Mouse (Mus musculus): ENCODE results near the gene Gm17359. TPM values are rescaled to one million over a fixed set of nuclear protein-coding genes. Genes with fewer than 3 reads are reported as not detected.

Gm17359 gene
- polyA plus RNA-seq (2012; rRNA removed), result not detected in 2 replicates
- polyA plus RNA-seq (2014; fragmentation: Nextera tagmentation; extraction: Ambion mirVana), result not detected in 2 replicates

GRCm38 (mm10) chr3:79336044-79336766 lies at the start of gene Gm17359:
Gm17359 (plus strand) TSS chr3:79336661.
- no peaks in the 10 kb centered on the region for H3K27me3 ChIP-seq (ENCODE audit: control insufficient read depth, insufficient read depth, low read length)
- 21% methylated on average over 8 of the region's 8 CpGs for WGBS (ENCODE audit: insufficient replicate concordance)

GRCm38 (mm10) chr3:79287108-79287576 lies 49.3 kb upstream of the Gm17359 start:
- Histone ChIP-seq H3K9ac (replicated peaks) (peak overlapping the region; percentile 54), H3K4me1 (replicated peaks; ENCODE audit: control insufficient read depth in 2 of 2, insufficient read depth in 2 of 2, low read length in 1 of 2) (peaks cover 0 to 15% of the 10 kb centered on the region in 2 experiments; a peak in 2 of 4 replicates), H3K4me2 (ENCODE audit: low read depth) (peak overlapping the region; percentile 85), H3K9me3 (ENCODE audit: control insufficient read depth, low read length) (no peaks in the 10 kb centered on the region), H3K27me3 (ENCODE audit: control insufficient read depth, insufficient read depth, low read length) (peaks cover 40% of the 10 kb centered on the region), H3K4me3 (ENCODE audit: insufficient read depth in 1 of 2, low read depth in 2 of 2, low read length in 2 of 2) (peak overlapping the region; percentile 65 to 76), H3K36me3 (replicated peaks; ENCODE audit: control insufficient read depth, insufficient read depth, low read depth) (no peaks in the 10 kb centered on the region), H3K27ac (no peak overlapping the region; the same call in 1 of the 2 replicates)
- no peak for TF ChIP-seq CTCF (IDR thresholded peaks at IDR 0.05; ENCODE audit: low read depth)
- no peak for TF ChIP-seq EP300 (IDR thresholded peaks at IDR 0.05; ENCODE audit: low read depth)
- ATAC-seq (ENCODE audit: insufficient read depth) (peak; percentile 95), DNase-seq (ENCODE audit: low read depth in 3 of 3, low spot score in 3 of 3) (peak; percentile 56 to 75 (median 69))
- WGBS (ENCODE audit: insufficient replicate concordance), result under 1% methylated on average over 54 of the region's 60 CpGs

More at GRCm38 (mm10) chr3:79336044-79336766, at the start of gene Gm17359:
- H3K27ac ChIP-seq, result no peak within 1 kb of the TSS
- no peak within 1 kb of the TSS for H3K9ac ChIP-seq (replicated peaks)
- H3K4me1 ChIP-seq (replicated peaks; ENCODE audit: control insufficient read depth in 2 of 2, insufficient read depth in 2 of 2, low read length in 1 of 2), result peaks cover 0 to 6% of the 10 kb centered on the region in 2 experiments; a peak in 2 of 4 replicates
- no peaks in the 10 kb centered on the region for H3K9me3 ChIP-seq (ENCODE audit: control insufficient read depth, low read length)
- H3K4me3 ChIP-seq (ENCODE audit: insufficient read depth in 1 of 2, low read depth in 2 of 2, low read length in 2 of 2), result no peak within 1 kb of the TSS
- no peak within 1 kb of the TSS for H3K4me2 ChIP-seq (ENCODE audit: low read depth)
- no peak for ATAC-seq (ENCODE audit: insufficient read depth)
- H3K36me3 ChIP-seq (replicated peaks; ENCODE audit: control insufficient read depth, insufficient read depth, low read depth), result no peaks in the 10 kb centered on the region
- no peak for TF ChIP-seq EP300 (IDR thresholded peaks at IDR 0.05; ENCODE audit: low read depth)
- TF ChIP-seq CTCF (IDR thresholded peaks at IDR 0.05; ENCODE audit: low read depth), result no peak
- DNase-seq (ENCODE audit: low read depth in 3 of 3, low spot score in 3 of 3), result no peak

GRCm38 (mm10) chr3:79287699-79288458 lies 48.6 kb upstream of the Gm17359 start:
- Histone ChIP-seq H3K4me3 (ENCODE audit: insufficient read depth in 1 of 2, low read depth in 2 of 2, low read length in 2 of 2) (peak overlapping the region; percentile 57 to 76), H3K27ac (no peak overlapping the region), H3K4me2 (ENCODE audit: low read depth) (peak overlapping the region; percentile 85), H3K27me3 (ENCODE audit: control insufficient read depth, insufficient read depth, low read length) (peaks cover 40% of the 10 kb centered on the region), H3K36me3 (replicated peaks; ENCODE audit: control insufficient read depth, insufficient read depth, low read depth) (no peaks in the 10 kb centered on the region), H3K9ac (replicated peaks) (no peak overlapping the region), H3K4me1 (replicated peaks; ENCODE audit: control insufficient read depth in 2 of 2, insufficient read depth in 2 of 2, low read length in 1 of 2) (peaks cover 0 to 15% of the 10 kb centered on the region in 2 experiments; a peak in 2 of 4 replicates), H3K9me3 (ENCODE audit: control insufficient read depth, low read length) (no peaks in the 10 kb centered on the region)
- WGBS (ENCODE audit: insufficient replicate concordance), result 5% methylated on average over 17 of the region's 17 CpGs
- ATAC-seq (ENCODE audit: insufficient read depth) (no peak), DNase-seq (ENCODE audit: low read depth in 3 of 3, low spot score in 3 of 3) (no peak)
- TF ChIP-seq CTCF (IDR thresholded peaks at IDR 0.05; ENCODE audit: low read depth) (no peak), EP300 (IDR thresholded peaks at IDR 0.05; ENCODE audit: low read depth) (no peak)

GRCm38 (mm10) chr3:79289050-79289449 lies 47.4 kb upstream of the Gm17359 start:
- DNase-seq (ENCODE audit: low read depth in 3 of 3, low spot score in 3 of 3) (no peak), ATAC-seq (ENCODE audit: insufficient read depth) (no peak)
- no peak overlapping the region for H3K27ac ChIP-seq
- no peaks in the 10 kb centered on the region for H3K9me3 ChIP-seq (ENCODE audit: control insufficient read depth, low read length)
- WGBS (ENCODE audit: insufficient replicate concordance), result 55% methylated on average over 3 of the region's 3 CpGs
- H3K9ac ChIP-seq (replicated peaks), result no peak overlapping the region
- TF ChIP-seq CTCF (IDR thresholded peaks at IDR 0.05; ENCODE audit: low read depth), result no peak
- TF ChIP-seq EP300 (IDR thresholded peaks at IDR 0.05; ENCODE audit: low read depth), result no peak
- H3K4me2 ChIP-seq (ENCODE audit: low read depth), result no peak overlapping the region
- peaks cover 40% of the 10 kb centered on the region for H3K27me3 ChIP-seq (ENCODE audit: control insufficient read depth, insufficient read depth, low read length)
- H3K4me3 ChIP-seq (ENCODE audit: insufficient read depth in 1 of 2, low read depth in 2 of 2, low read length in 2 of 2), result no peak overlapping the region
- H3K4me1 ChIP-seq (replicated peaks; ENCODE audit: control insufficient read depth in 2 of 2, insufficient read depth in 2 of 2, low read length in 1 of 2), result peaks cover 0 to 15% of the 10 kb centered on the region in 2 experiments; a peak in 2 of 4 replicates
- H3K36me3 ChIP-seq (replicated peaks; ENCODE audit: control insufficient read depth, insufficient read depth, low read depth), result no peaks in the 10 kb centered on the region

Data from liver, embryonic 14.5 days (tissue).